Mouse (Mus musculus) midbrain, embryonic 16.5 days (tissue): ENCODE data around the gene Gm20388. TPM values are rescaled to one million over a fixed set of nuclear protein-coding genes. Genes with fewer than 3 reads are reported as not detected.

Experiments
- ATAC-seq: fragments of 200-750 bp; cut with Nextera tagmentation; 2 replicates; pipeline ENCODE4 v1.8.0; 2017; ENCODE audit warnings: moderate TSS enrichment
- H3K27ac ChIP-seq: fragments of 300-500 bp; sonication (generic); 2 replicates; pipeline ENCODE4 v1.5.1; 2014; ENCODE audit warnings: mild to moderate bottlenecking, low read length, mixed read lengths
- H3K27me3 ChIP-seq: fragments of 300-500 bp; sonication (generic); 2 replicates; pipeline ENCODE4 v1.6.1; 2014; ENCODE audit warnings: low read depth, low read length, mixed read lengths; ENCODE audit not compliant: control insufficient read depth, insufficient read depth
- H3K36me3 ChIP-seq: fragments of 300-500 bp; sonication (generic); 2 replicates; pipeline ENCODE4 v1.6.1; 2014; ENCODE audit warnings: mild to moderate bottlenecking, low read length, moderate library complexity, mixed read lengths; ENCODE audit not compliant: control insufficient read depth, insufficient read depth
- H3K4me1 ChIP-seq: fragments of 300-500 bp; sonication (generic); 2 replicates; pipeline ENCODE4 v1.6.1; 2014; ENCODE audit warnings: mild to moderate bottlenecking, low read length, mixed read lengths; ENCODE audit not compliant: control insufficient read depth, insufficient read depth
- H3K4me2 ChIP-seq: fragments of 300-500 bp; sonication (generic); 2 replicates; pipeline ENCODE4 v1.6.1; 2014; ENCODE audit warnings: mild to moderate bottlenecking, low read length, mixed read lengths
- H3K4me3 ChIP-seq: fragments of 300-500 bp; sonication (generic); 2 replicates; pipeline ENCODE4 v1.5.1; 2014; ENCODE audit warnings: low read depth, mild to moderate bottlenecking, low read length, moderate library complexity, mixed read lengths
- H3K9ac ChIP-seq: fragments of 300-500 bp; sonication (generic); 2 replicates; pipeline ENCODE4 v1.6.1; 2014; ENCODE audit warnings: low read depth, low read length, mixed read lengths
- H3K9me3 ChIP-seq: fragments of 300-500 bp; sonication (generic); replicated peaks from 2 replicates; pipeline ENCODE4 v1.6.1; 2014; ENCODE audit warnings: mild to moderate bottlenecking, low read length, mixed read lengths; ENCODE audit not compliant: control insufficient read depth, poor library complexity, severe bottlenecking
- WGBS: fragments of 180-500 bp; shearing (Covaris S2); extraction: QIAGEN DNeasy Blood & Tissue Kit; methylation state at CpG from one replicate; pipeline ENCODE4 v1.1.7; 2014; 5-methylcytosine and 5-hydroxymethylcytosine counted together
- polyA plus RNA-seq: library from polyadenylated mRNA; unstranded; fragments of >200 nt; fragmentation: Nextera tagmentation; extraction: Ambion mirVana; gene quantifications from 2 replicates; pipeline ENCODE4 v1.2.1, GENCODE M21; 2015

Gm20388 gene
- polyA plus RNA-seq, 1 experiment from 2014 or later, result 7.5 TPM

- WGBS, result under 1% methylated on average over 30 of the region's 30 CpGs
- H3K4me1 ChIP-seq, result peaks cover 39% of the 10 kb centered on the region
- H3K9ac ChIP-seq, result peak overlapping the region; percentile 97
These were observed 769 bp downstream of the Gm20388 start for GRCm38 (mm10) chr8:119911258-119911962.

GRCm38 (mm10) chr8:119912643-119913042 lies 2.0 kb downstream of the Gm20388 start:
- Histone ChIP-seq H3K4me3 (peak overlapping the region; percentile 92), H3K27ac (no peak overlapping the region), H3K4me1 (peaks cover 39% of the 10 kb centered on the region), H3K9ac (peak overlapping the region; percentile 43; the same call in 1 of the 2 replicates), H3K9me3 (no peaks in the 10 kb centered on the region), H3K36me3 (no peaks in the 10 kb centered on the region), H3K27me3 (no peaks in the 10 kb centered on the region), H3K4me2 (peak overlapping the region; percentile 88)
- no peak for ATAC-seq
- 40% methylated on average over 6 of the region's 6 CpGs for WGBS

More at GRCm38 (mm10) chr8:119911258-119911962, 769 bp downstream of the Gm20388 start:
- peak; percentile 66; the same call in 1 of the 2 replicates for ATAC-seq
- peak overlapping the region; percentile 88 for H3K4me2 ChIP-seq
- H3K9me3 ChIP-seq, result no peaks in the 10 kb centered on the region
- no peaks in the 10 kb centered on the region for H3K36me3 ChIP-seq
- no peaks in the 10 kb centered on the region for H3K27me3 ChIP-seq
- H3K4me3 ChIP-seq, result peak overlapping the region; percentile 92
- H3K27ac ChIP-seq, result peak overlapping the region; percentile 97

GRCm38 (mm10) chr8:119913181-119913580 lies 2.5 kb downstream of the Gm20388 start:
- no peak overlapping the region for H3K27ac ChIP-seq
- peaks cover 39% of the 10 kb centered on the region for H3K4me1 ChIP-seq
- H3K9me3 ChIP-seq, result no peaks in the 10 kb centered on the region
- H3K27me3 ChIP-seq, result no peaks in the 10 kb centered on the region
- no peaks in the 10 kb centered on the region for H3K36me3 ChIP-seq
- no peak overlapping the region for H3K4me3 ChIP-seq
- no peak for ATAC-seq
- peak overlapping the region; percentile 88 for H3K4me2 ChIP-seq
- WGBS, result 77% methylated on average over 3 of the region's 3 CpGs
- no peak overlapping the region for H3K9ac ChIP-seq

GRCm38 (mm10) chr8:119914161-119914560 lies 3.5 kb downstream of the Gm20388 start:
- Histone ChIP-seq H3K27me3 (no peaks in the 10 kb centered on the region), H3K9ac (no peak overlapping the region), H3K4me2 (no peak overlapping the region), H3K27ac (no peak overlapping the region), H3K9me3 (no peaks in the 10 kb centered on the region), H3K4me1 (peaks cover 39% of the 10 kb centered on the region), H3K4me3 (no peak overlapping the region), H3K36me3 (no peaks in the 10 kb centered on the region)
- ATAC-seq, result no peak
- 50% methylated on average over 2 of the region's 2 CpGs for WGBS

GRCm38 (mm10) chr8:119915298-119915697 lies 4.7 kb downstream of the Gm20388 start:
- peaks cover 35% of the 10 kb centered on the region for H3K4me1 ChIP-seq
- ATAC-seq, result no peak
- WGBS, result 96% methylated on average over 4 of the region's 4 CpGs

GRCm38 (mm10) chr8:119916237-119916892 lies 5.7 kb downstream of the Gm20388 start:
- Histone ChIP-seq H3K9ac (no peak overlapping the region), H3K27me3 (no peaks in the 10 kb centered on the region), H3K4me3 (no peak overlapping the region), H3K27ac (no peak overlapping the region), H3K4me1 (peaks cover 35% of the 10 kb centered on the region), H3K9me3 (no peaks in the 10 kb centered on the region), H3K36me3 (no peaks in the 10 kb centered on the region), H3K4me2 (no peak overlapping the region)
- no peak for ATAC-seq
- WGBS, result 81% methylated on average over 16 of the region's 16 CpGs

More at GRCm38 (mm10) chr8:119915298-119915697, 4.7 kb downstream of the Gm20388 start:
- Histone ChIP-seq H3K36me3 (no peaks in the 10 kb centered on the region), H3K27me3 (no peaks in the 10 kb centered on the region), H3K27ac (no peak overlapping the region), H3K9me3 (no peaks in the 10 kb centered on the region), H3K4me2 (no peak overlapping the region), H3K9ac (no peak overlapping the region), H3K4me3 (no peak overlapping the region)

GRCm38 (mm10) chr8:119917415-119917814 lies 6.8 kb downstream of the Gm20388 start:
- Histone ChIP-seq H3K9me3 (no peaks in the 10 kb centered on the region), H3K4me3 (no peak overlapping the region), H3K27ac (no peak overlapping the region), H3K36me3 (no peaks in the 10 kb centered on the region), H3K9ac (no peak overlapping the region), H3K4me1 (peaks cover 27% of the 10 kb centered on the region), H3K27me3 (no peaks in the 10 kb centered on the region), H3K4me2 (no peak overlapping the region)
- 94% methylated on average over 3 of the region's 3 CpGs for WGBS
- no peak for ATAC-seq

- 80% methylated on average over 1 of the region's 1 CpGs for WGBS
- Histone ChIP-seq H3K4me1 (peaks cover 20% of the 10 kb centered on the region), H3K4me2 (no peak overlapping the region), H3K9me3 (no peaks in the 10 kb centered on the region), H3K4me3 (no peak overlapping the region), H3K9ac (no peak overlapping the region), H3K27me3 (no peaks in the 10 kb centered on the region), H3K36me3 (no peaks in the 10 kb centered on the region), H3K27ac (no peak overlapping the region)
- ATAC-seq, result no peak
These were observed 7.5 kb downstream of the Gm20388 start for GRCm38 (mm10) chr8:119918155-119918567.

- Histone ChIP-seq H3K4me3 (no peak overlapping the region), H3K9me3 (no peaks in the 10 kb centered on the region), H3K36me3 (no peaks in the 10 kb centered on the region), H3K27ac (no peak overlapping the region), H3K9ac (no peak overlapping the region), H3K4me2 (no peak overlapping the region), H3K27me3 (no peaks in the 10 kb centered on the region), H3K4me1 (no peaks in the 10 kb centered on the region)
- WGBS, result 73% methylated on average over 5 of the region's 5 CpGs
- no peak for ATAC-seq
These were observed 12.6 kb downstream of the Gm20388 start for GRCm38 (mm10) chr8:119923259-119923658.
